Mouse (Mus musculus): ENCODE measurements around the gene Dpagt1. TPM values are rescaled to one million over a fixed set of nuclear protein-coding genes. Genes with fewer than 3 reads are reported as not detected.
A peak's percentile ranks its signal among the peaks of the same experiment; 100 is the strongest.

Gene Dpagt1
- 7.7 and 9.9 TPM in 2 replicates for polyA plus RNA-seq (2012)

DNA sequence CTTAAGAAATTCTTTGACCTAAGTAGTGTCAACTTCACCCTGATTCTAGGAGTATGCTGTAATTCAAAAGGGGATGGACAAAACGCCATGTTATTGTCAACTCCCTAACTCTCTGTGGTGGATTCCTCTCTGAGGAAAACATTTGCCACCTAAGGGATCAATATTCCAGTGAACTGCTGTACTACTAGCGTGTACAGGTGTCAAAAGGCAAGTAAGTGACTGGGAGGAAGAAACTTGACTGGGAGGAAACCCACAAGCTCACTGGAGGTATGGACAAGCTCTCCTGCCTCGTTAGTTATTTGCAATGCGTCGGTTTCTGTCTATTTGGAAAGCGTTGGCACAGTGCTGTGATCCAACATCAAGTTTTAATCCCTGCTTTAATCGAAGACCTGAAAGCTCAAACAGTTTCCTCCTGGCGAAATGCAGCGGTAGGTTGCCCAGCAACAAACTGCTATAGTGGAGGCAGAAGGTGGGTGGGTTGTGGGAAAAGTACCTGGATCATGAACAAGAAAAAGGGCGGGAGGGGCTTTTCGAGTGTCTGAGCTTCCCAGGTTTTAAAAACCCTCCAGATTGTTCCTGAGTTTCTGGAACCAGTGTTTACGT is at the start of gene Dpagt1:
Dpagt1 (plus strand) TSS at position 252 of the 603 bp plus-strand sequence.
- TF ChIP-seq GATA1 (IDR thresholded peaks at IDR 0.05; ENCODE audit: low read length) = no peak

DNA sequence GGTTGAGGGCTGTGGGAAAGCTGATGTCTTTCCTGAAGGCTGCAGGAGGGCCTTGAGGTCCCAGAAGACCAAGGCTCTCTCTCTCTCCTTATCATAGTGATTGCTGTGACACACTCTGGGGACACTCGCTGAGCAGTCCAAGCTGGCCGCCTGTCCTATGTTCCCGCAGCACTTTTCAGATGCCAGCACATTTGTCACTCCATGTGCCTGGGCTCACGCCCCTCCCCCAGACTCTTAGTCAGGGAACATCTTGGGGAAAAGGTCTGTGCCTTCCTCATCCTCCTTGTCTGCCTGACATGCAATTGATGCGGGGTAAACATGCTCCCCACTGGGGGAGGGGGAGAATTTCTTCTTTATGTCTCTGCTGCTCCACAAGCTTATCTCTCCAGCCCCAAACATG is 42.6 kb upstream of the Dpagt1 start:
- TF ChIP-seq GATA1 (IDR thresholded peaks at IDR 0.05; ENCODE audit: low read length) = no peak

DNA sequence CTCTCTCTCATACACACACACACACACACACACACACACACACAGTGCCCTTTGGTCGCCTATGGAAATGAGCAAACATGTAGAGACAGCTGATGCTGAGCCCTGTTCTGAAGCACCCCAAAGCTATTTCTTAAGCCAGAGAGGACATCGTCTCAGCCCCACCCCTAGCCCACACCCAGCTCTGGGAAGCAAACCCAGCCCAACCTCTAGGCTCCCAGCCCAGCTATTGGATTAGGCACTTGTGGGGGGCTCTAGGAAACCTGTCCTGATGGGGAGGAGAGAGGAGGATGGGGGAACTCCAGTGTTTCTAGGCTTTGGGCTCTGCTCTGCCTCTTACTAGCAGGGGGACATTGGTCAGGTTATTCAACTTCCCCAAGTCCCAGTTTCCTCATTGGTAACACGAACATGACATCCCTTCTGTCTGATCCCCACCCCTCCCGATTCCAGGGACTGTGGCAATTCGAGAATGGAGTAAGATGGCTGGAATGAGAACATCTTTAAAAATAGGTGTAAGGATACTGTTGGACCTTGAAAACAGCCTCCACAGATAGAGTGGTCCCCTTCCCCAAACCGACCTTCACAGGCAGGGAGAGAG is 39.5 kb upstream of the Dpagt1 start:
- TF ChIP-seq GATA1 (IDR thresholded peaks at IDR 0.05; ENCODE audit: low read length) = no peak

DNA sequence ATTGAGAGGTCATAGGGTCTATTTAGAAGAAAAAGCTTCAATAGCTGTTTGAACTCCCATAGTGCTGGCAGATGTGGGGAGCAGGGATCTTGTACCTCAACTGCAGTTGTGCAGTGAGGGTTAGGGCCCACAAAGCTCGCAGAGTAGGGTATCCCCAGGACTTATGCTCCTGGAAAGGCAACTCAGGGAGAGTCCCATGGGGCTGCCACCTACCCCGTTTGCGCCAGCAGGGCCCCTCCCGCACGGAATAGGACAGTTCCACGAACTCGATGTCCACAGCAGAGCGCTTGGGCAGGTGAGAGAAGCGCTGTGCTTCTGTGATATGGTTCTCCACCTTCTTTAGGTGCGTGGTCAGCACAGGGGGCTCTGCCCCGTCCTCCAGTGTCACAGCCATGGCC is 38.8 kb upstream of the Dpagt1 start:
- no peak for TF ChIP-seq GATA1 (IDR thresholded peaks at IDR 0.05; ENCODE audit: low read length)

DNA sequence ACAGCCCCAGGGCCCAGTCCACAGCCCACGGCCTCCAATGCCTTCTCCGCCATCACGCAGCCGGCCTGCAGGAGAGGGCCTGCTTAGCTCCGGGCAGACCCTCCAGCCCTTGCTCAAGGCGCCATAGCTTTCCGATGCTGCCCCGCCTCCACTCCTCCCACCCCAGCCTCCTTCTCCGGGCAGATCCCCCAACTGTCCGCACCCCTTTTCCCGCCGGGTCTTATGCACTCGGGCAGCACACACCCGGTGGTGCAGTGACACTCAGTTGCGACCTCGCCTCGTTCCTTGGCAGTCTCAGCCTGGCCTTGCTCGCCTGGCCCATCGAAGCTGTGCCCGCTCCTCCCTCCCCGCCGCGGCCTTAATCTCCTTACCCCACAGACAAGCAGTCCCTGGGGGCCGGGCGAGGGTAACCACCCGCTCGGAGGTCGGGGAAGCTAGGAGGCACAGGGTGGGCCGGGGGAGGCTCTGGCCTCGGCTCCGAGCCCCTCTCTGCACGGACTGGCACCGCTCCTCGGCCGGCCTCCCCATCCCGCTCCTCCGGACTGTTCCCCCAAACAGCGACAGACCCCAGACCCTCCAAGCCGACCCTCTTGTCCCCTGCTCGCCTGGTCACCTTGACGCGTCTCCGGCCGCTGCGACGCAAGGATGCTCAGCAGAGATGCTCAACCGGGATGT is 38.3 kb upstream of the Dpagt1 start:
- TF ChIP-seq GATA1 (IDR thresholded peaks at IDR 0.05; ENCODE audit: low read length) = no peak

DNA sequence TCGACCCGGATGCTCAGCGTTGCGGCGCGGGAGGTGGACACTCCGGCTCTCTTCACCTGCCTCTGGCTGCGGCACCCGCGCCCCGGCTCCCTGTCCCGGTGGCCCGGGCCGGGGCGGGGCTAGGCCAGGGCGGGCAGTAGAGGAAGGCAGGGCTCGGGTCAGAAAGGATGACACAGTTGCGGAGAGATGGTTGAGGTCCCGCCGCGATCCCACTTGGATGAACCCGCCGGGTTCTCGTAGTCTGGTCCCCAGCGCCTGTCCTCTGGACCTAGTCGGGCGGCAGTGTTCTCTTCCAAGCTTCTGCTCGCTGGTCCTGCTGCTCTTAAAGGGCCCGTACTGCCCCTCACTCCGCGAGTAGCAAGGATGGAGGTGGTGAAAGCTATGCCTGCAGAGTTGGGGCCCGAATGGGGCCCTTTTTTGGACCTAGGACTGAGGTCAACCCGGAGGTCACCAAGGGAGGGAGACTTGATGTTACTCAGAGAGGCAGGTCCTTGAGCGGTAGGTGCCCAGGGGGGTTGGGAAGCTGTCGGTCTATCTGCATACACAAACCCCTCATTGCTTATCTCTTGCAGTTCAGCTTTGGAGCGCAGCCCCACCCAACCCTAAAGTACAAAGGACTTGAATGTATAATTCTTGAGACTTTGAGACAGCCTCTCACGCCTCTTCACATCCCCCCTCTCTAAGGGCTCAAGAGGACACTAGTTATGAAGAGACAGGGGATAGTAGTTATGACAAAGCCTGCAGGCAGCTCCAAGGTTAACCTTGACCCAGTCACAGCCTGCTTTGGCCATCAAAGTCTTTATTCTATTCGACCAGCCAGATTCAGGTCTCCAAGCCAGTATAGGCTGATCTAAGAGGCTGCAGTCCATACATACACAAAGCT is 37.5 kb upstream of the Dpagt1 start, which contains the start of gene Abcg4:
Abcg4 (minus strand) TSS at position 540 of the 883 bp plus-strand sequence.
- TF ChIP-seq GATA1 (IDR thresholded peaks at IDR 0.05; ENCODE audit: low read length) = peak; percentile 20

DNA sequence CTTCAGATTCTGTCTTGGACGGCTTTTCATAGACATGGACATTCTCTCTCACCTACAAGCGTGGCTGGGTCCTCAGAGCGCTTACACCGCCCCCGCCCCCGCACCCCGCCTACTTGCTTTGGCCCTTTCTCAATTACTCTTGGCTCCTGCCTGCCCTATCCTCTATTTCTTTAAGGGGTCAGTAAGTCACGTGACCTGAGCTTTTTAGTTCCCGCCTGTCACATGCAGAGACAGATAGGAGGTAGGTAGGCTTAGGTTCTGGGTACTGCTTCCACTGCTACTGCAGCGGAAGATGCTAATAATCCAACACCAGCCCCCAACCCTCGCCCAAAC is 36.9 kb upstream of the Dpagt1 start:
- no peak for TF ChIP-seq GATA1 (IDR thresholded peaks at IDR 0.05; ENCODE audit: low read length)

DNA sequence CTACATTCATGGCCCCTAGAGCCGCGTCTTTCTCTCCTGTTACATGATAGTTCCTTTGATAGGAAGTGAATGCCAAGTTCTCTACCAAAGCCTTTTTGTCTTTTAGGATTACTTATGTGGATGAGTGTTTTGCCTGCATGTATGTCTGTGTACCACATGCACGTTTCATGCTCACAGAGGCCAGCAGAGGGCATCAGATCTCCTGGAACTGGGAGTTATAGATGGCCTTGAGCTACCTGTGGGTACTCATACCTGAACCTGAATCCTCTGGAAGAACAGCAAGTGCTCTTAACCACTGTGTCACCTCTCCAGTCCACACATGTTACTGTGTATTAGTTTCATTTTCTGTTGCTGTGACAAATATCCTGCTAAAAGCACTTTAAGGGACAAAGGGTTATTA is 33.3 kb upstream of the Dpagt1 start:
- no peak for TF ChIP-seq GATA1 (IDR thresholded peaks at IDR 0.05; ENCODE audit: low read length)

DNA sequence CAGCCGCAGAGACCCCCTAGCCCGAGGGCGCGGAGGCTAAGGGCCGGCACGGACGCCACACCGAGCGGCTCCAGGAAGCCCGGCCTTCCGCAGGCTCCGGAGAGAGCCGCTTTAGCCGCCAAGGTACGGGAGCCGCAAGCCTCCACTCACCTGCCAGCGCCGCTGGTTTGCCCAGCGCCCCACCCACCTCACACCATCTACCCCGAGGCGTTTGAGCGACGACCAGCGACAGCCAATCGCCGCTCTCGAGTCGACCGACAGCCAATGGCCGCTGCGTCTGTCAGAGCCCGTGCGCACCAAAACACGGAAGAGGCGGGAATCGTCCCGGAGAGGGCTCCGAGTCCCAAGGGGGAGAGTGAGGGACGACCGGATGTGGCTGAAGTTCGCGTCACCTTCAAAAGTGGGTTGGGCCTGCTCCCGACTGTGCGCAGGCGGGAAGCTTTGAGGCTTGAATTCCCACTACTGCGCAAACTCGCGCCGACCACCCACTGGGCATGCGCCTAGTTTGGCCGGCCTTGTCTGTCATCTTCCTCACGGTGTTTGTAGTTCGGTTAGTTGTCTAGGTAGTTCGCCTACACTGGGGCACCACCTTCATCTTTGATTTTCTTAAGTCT is 20.2 kb upstream of the Dpagt1 start, which contains the start of gene Hinfp:
Hinfp (minus strand) TSS at position 206 of the 614 bp plus-strand sequence.
- no peak for TF ChIP-seq GATA1 (IDR thresholded peaks at IDR 0.05; ENCODE audit: low read length)

DNA sequence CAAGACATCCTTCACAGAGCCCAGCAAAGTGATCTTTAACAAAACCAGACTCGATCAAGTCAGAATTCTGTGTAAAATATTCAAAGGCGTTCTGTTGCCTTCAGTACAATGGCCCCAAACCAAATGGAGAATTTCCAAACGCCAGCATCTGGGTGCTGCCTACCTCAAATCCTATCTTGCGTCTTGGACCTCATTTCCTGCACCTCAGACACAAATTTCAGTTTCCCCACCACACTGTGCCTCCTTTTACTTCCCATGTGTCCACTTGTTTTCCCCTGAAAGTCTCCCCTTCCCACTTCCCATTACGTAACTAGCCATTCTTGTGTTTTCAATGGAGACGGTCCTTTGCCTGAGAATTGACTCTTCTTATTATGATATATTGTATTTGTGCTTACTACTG is 19.3 kb upstream of the Dpagt1 start:
- no peak for TF ChIP-seq GATA1 (IDR thresholded peaks at IDR 0.05; ENCODE audit: low read length)

DNA sequence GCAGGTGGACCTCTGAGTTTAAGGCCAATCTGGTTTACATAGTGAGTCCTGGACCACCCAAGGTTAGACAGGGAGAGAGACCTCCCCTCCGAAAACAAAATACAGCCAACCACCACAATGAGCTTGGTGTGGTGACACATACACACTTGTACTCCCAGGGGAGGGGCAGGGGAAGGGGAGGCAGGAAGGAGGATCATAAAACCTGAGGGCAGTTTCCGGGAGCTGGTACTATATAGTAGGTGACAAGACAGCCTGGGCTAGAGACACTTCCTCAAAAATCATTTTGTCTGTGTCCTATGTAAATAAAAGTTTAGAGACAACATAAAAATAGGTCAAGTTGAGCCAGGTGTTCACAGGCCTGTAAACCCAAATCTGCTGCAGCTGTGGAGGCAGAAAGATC is 18.6 kb upstream of the Dpagt1 start:
- TF ChIP-seq GATA1 (IDR thresholded peaks at IDR 0.05; ENCODE audit: low read length) = no peak

DNA sequence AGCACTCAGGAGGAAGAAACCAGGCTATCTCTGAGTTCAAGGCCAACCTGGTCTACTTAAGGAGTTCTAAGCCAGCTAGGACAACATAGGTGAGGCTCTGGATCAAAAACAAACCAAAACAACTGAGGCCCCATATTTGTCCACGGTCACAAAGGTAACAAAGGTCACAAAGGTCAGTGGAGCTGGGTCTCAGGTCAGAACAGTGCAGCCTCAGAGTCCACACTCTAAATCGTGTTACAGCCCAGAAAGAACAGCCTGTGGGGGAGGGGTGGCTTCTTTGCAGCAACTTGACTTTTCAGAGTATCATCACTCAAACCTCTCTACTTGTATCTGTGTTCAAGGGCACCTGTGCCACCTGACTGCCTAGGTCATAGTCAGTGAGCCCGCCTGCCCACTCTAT is 16.1 kb upstream of the Dpagt1 start:
- TF ChIP-seq GATA1 (IDR thresholded peaks at IDR 0.05; ENCODE audit: low read length) = no peak

DNA sequence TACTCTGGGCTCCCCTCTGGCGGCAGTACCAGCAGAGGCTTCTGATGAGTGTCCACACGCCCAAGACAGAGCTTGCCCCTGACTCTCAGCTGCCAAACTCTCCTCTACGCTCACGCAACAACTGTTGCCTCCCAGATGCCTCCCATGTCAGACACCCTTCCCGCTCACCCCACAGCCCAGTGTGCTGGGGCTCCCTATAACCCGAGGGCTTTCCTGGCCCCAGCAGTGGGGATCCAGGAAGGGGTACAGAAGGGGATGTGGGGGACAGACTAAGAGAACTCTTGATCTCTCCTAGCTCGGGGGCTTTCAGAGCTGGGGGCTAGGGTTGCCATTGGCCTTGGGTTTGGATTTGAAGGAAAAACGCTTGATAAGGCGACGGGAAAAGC is 15.1 kb upstream of the Dpagt1 start:
- no peak for TF ChIP-seq GATA1 (IDR thresholded peaks at IDR 0.05; ENCODE audit: low read length)

DNA sequence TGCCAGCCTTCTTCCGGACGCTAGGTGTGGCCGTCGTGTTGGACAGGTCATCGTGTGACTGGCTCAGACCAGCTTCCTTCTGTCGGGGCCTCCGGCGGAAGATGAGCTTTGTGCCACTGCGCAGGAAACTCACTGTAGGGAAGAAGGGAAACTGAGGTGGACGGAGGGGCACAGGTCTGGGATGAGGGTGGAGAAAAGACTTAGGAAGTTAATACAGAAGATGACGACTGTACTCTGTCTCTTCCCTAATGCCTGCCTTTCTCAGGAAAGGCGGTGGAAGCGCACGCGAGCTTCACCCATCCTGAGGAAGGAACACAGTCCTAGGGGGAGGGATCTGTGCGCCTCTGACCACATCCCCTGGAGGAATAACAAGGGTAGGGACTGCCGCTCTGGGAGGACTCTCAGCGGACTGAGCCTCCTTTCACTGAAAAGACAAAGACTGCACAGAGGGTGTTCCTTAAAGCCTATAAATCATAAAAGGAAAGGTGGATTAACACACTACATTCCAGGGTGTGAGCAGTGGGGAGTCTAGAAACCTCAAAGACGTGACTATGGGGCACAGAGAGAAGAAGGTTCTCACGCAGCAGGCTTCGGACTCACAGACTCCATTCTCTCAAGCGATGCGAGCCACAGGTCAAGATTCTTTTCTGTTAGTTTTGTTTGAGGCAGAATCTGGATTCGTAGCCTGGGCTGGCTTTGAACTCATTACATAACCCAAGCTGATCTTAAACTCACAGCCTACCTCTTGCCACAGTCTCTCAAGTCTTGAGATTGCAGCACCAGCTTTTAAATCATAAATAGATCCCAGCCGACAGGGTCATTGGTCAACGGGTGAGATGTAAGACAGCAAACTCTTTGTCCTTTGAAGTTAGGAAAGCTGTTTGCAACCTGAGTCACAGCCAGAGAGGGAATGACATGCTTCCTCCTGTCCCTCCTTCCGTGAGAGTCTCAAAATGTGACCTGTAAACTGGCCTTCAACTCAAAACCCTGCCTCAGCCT is 14.4 kb upstream of the Dpagt1 start:
- no peak for TF ChIP-seq GATA1 (IDR thresholded peaks at IDR 0.05; ENCODE audit: low read length)

Measured in G1E-ER4 (cell line).